Mouse (Mus musculus): ENCODE data around the gene Slc26a10. TPM values are rescaled to one million over a fixed set of nuclear protein-coding genes. Genes with fewer than 3 reads are reported as not detected.
"Not testable (repeated sequence)": the region's sequence is repeated elsewhere in the genome, so short reads cannot be mapped to it uniquely, and the experiment has no call there.

The Slc26a10 gene
- polyA plus RNA-seq, 2 experiments from 2014 or later, result 2.5 to 2.7 TPM

DNA sequence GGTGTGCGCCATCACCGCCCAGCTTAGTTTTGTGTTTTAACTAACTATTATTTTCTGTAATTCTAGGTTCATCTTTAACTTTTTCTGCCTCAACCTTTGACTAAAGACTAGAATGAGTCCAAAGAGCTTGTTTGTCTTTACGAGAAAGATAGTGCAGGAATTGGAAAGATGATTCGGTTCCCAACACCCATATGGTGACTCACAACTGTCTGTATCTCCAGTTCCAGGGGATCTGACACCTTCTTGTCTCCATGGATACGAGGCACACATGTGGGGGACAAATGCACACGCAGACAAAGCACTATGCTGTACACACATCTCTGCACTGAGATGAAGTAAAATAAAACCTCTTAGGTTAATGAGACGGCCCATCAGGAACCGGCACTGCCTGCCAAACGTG lies 20.4 kb downstream of the Slc26a10 start:
- ATAC-seq, result no peak

- ATAC-seq, result no peak
Observed at GRCm38 (mm10) chr10:127158471-127158870, 22.0 kb downstream of the Slc26a10 start.

DNA sequence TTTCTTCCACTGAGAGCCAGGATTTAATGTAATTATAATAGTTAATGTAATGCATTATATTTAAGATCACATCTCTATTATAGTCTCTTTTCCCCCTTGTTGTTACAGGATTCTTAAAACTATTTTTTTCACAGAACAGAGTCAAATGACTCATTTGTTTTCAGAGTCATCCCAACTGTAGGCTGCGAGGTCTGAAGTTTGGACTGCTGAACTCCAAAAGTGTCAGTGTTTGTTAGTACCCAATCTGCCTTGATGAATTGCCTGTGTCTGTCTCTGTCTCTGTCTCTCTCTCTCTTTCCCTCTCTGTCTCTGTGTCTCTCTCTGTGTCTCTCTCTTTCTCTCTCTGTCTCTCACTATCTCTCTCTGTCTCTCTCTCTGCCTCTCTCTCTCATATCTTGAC lies 23.9 kb downstream of the Slc26a10 start:
- ATAC-seq, result no peak

GRCm38 (mm10) chr10:127156089-127156488 lies 24.4 kb downstream of the Slc26a10 start:
- ATAC-seq, result no peak

DNA sequence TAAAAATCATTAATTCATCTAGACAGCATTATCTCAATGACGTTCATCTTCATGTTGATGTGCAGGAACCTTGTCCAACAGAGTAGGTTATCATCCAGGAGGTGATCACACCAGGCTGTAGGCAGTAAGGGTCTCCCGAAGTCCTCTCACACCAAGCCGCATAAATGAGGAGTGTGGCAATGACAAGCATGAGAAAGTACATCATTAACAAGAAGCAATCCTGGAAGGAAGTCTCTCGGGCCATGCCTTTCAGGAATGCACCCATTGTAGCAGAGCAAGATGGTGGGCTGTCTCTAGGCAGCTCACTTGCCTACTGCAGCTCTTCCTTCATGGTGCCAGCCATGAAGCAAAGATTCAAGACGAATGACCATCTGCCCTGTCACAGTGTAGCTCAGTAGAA lies 25.8 kb downstream of the Slc26a10 start:
- no peak for ATAC-seq

GRCm38 (mm10) chr10:127154241-127154640 lies 26.2 kb downstream of the Slc26a10 start:
- no peak for ATAC-seq

DNA sequence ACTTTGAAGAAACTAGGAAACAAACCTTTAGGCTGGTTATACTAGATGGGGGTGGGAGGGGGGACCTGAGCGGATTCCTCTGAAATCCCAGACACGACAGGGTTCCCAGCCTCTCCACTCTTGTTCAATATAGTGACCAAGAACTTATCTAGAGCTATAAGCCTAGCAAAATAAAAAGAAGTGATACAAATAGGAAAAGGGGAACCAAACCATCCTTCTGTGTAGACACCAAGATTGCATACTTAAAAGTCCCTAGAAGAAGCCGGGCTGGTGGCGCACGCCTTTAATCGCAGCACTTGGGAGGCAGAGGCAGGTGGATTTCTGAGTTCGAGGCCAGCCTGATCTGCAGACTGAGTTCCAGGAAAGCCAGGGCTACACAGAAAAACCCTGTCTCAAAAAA lies 27.1 kb downstream of the Slc26a10 start:
- ATAC-seq, result no peak

DNA sequence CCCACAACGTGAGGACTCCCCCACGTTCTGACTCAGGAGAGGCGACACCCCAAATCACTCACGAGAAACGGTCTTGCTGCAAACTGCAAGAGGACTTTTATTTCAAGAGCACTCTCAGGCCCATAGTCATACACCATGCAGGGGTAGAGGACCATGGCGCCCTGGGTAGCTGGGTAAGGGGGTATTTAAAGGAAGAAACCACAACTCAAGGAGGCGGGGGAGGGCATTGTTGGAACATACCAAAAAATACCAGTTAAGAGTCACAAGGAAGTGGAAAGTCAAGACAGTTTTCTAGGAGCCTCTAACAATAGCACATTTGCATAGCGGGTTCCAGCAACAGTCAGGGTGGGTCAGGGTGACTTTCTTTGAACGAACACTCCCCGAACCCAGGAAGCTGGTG lies 27.9 kb downstream of the Slc26a10 start:
- not testable (repeated sequence) for ATAC-seq

DNA sequence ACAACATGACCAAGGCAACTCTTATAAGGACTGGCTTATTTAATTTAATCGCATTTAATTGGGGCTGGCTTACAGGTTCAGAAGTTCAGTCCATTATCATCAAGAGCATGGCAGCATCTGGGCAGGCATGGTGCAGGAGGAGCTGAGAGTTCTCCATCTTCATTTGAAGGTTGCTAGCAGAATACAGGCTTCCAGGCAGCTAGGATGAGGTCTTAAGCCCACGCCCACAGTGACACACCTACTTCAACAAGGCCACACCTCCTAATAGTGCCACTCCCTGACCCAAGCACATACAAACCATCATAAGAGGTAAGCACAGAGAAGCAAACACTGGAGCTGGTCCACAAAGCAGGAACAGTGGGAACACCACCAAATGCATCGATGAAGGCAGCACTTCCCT lies 29.2 kb downstream of the Slc26a10 start:
- not testable (repeated sequence) for ATAC-seq

- ATAC-seq, result peak; percentile 81
Observed at GRCm38 (mm10) chr10:127150471-127150872, 30.0 kb downstream of the Slc26a10 start.

DNA sequence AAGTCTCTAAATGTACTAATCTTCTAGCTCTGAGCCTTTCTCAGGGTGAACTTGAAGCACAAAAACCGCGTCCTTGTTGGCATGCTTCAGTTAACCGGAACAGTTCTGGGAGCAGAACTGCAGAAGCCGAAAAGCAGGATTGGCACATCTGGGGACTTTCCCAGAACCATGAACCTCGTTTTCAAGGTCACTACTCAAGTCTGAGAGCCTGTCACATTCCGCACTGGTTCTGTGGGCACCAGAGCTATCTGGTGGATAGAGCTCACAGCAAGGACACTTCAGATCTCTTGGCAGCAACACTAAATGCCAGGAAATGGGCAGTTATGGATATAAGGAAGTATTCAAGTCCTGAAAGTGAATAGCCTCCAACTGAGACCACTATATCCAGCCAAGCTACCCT lies 33.3 kb downstream of the Slc26a10 start:
- no peak for ATAC-seq

GRCm38 (mm10) chr10:127145303-127145702 lies 35.1 kb downstream of the Slc26a10 start:
- no peak for ATAC-seq

GRCm38 (mm10) chr10:127144536-127144935 lies 35.9 kb downstream of the Slc26a10 start:
- no peak for ATAC-seq

DNA sequence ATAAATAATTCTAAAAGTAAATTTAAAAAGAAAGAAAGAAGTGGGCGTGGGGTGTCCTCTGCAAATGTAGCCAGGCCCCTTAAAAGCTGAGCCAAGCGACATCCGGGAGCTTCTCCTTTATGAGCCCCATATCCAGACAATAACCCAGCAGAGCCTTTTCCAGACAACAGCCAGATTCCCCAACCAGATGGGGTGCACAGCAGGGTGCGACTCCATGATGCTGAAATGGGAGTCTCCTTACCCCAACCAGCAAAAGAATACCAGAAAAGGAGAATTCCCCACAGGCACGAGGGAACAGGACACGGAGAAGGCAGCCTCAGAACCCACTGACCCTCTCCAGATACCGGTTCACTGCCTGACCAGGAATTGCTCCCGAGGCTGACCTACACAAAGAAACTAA lies 37.2 kb downstream of the Slc26a10 start:
- ATAC-seq, result no peak

DNA sequence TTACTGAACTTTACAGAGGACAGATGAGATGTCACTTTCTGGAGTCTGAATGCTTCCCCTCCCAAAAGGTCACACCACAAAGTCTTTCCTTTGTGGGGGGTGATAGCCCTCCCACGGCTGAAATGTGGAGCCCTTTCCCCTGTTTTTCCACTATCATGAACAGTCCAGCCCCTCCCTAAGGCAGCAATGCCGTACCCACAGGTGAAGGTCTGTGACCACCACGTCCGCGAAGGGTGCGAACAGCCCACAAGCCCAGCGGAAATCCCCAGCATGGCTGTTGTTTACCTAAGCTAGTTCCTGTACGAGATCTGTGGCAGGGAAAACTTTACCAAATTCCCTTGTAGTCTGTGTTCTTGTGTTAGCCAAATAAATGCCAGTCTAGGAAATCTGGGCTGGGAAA lies 38.9 kb downstream of the Slc26a10 start:
- peak; percentile 58 for ATAC-seq

GRCm38 (mm10) chr10:127140971-127141370 lies 39.5 kb downstream of the Slc26a10 start:
- peak; percentile 33 for ATAC-seq

- ATAC-seq, result no peak
Observed at GRCm38 (mm10) chr10:127138328-127139141, 41.9 kb downstream of the Slc26a10 start.

DNA sequence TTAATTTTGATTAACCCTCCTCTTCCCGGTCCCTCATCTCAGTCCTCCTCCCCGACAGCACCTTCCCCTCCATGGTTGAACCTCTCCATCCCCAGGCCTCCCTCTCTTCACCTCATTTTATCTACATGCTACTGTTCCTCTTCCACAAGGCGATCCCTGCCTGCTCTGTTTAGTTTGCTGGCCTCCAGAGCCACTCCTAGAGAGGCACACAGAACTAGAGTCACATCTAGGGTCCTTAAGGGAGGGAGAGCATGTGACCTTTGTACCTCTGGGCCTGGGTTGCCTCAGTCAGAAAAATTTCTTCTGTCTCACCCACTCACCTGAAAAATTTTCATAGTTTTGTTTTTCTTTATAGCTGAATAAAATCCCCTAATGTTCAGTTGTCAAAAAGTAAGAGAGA lies 42.5 kb downstream of the Slc26a10 start:
- ATAC-seq, result no peak

DNA sequence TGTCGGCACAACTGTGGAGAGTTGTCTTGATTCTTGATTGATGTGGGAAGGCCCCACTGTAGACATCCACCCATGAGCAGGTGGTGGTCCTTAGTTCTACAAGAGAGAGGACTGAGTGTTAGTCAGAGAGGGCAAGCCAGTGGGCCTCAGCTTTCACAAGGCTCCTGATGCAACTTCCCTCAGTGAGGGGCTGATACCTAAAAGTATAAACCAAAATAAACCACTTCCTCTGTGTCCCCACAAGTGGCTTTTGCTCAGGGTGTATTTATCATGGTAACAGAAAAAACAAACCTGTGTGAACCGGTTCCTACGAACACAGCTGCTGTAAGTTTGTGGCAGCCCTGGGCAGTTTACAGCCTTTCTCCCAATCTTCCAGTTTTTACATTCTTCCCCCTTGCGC lies 43.9 kb downstream of the Slc26a10 start:
- peak; percentile 74 for ATAC-seq

DNA sequence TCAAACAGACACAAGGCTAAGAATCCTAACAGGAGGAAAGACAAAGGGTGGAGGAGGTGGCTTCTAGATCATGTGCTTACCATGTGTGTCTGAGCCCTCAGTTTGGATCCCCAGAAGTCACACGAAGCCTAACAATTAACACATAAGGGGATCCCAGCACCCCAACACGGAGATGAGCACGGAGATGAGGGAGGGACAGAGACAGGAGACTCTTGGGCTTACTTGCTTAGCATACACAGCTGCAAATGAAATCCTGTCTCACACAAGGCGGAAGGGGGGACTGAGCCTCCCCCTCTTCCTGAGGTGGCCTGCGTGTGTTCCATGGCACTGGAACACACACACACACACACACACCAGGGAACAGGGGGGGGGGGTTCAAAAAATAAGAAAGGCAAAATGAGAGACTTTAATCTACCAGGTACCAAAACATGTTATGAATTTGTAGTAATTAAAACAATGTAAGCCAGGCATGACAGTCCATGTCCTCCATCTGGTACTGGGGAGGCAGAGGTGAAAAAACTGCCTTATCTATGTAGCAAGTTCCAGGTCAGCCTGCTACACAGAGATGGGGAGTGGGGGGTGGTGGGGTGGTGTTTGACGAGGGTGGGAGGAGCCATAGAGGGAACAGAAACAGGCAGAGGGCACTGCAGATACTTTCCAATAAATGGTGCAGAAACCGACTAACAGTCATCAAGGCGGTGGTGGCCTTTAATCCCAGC lies 45.2 kb downstream of the Slc26a10 start:
- ATAC-seq, result peak; percentile 40

DNA sequence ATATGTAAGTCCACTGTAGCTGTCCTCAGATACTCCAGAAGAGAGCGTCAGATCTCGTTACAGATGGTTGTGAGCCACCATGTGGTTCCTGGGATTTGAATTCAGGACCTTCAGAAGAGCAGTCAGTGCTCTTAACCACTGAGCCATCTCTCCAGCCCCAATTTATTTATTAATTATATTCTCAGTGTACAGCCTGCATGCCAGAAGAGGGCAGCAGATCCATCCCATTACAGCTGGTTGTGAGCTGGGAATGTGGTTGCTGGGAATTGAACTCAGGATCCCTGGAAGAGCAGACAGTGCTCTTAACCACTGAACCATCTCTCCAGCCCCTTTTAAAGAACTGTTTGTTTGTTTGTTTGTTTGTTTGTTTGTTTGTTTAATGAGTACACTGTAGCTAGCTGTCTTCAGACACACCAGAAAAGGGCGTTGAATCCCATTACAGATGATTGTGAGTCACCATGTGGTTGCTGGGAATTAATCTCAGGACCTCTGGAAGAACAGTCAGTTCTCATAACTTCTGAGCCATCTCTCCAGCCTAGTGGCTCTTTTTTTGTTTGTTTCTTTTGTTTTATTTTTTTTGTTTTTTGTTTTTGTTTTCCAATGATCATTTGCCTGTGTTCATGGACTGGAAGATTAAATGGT lies 45.9 kb downstream of the Slc26a10 start:
- not testable (repeated sequence) for ATAC-seq

DNA sequence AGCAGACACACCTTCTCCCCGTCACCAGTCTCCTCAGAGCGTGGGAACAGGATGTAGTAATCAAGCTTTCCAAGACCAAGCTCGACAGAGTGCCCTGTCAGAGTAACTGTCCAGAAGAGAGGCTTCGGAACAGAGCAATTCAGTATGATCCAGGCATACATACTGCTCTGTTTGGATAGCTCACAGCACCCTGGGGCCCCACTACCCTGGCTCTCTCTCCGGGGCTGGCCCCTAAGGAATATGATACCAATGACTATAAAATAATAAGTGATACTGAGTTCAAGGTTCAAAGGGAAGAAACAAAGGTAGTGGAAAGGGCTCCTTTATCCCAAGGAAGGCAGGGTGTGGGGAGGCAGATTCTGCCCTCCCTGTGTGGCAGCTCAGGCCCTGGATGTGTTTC lies 48.0 kb downstream of the Slc26a10 start:
- ATAC-seq, result no peak

GRCm38 (mm10) chr10:127129431-127129830 lies 51.0 kb downstream of the Slc26a10 start:
- ATAC-seq, result no peak
